Mouse (Mus musculus): ENCODE data around the gene Gm11564.
"Not testable (repeated sequence)": the region's sequence is repeated elsewhere in the genome, so short reads cannot be mapped to it uniquely, and the experiment has no call there.

Gm11564 gene

GRCm38 (mm10) chr11:99815566-99815965 is at the start of gene Gm11564:
TSS of gene Gm11564 (minus strand) at chr11:99815666.
- not testable (repeated sequence) for DNase-seq

- DNase-seq: not testable (repeated sequence)
These were observed 48.7 kb upstream of the Gm11564 start, which contains the start of gene Gm11559 for GRCm38 (mm10) chr11:99864176-99864575. TSS of gene Gm11559 (plus strand) at chr11:99864476.

GRCm38 (mm10) chr11:99858761-99859160 is 43.3 kb upstream of the Gm11564 start:
- no peak for DNase-seq

- DNase-seq: no peak
These were observed 42.2 kb upstream of the Gm11564 start, which contains the start of gene Gm11568 for GRCm38 (mm10) chr11:99857617-99858016. TSS of gene Gm11568 (plus strand) at chr11:99857917.

- peak; percentile 7 for DNase-seq
These were observed 38.7 kb upstream of the Gm11564 start for GRCm38 (mm10) chr11:99854121-99854520.

- no peak for DNase-seq
These were observed 36.0 kb upstream of the Gm11564 start, which contains the start of gene Krtap4-16 for GRCm38 (mm10) chr11:99851508-99851907. TSS of gene Krtap4-16 (minus strand) at chr11:99851608.

- DNase-seq: no peak
These were observed 31.3 kb upstream of the Gm11564 start for GRCm38 (mm10) chr11:99846746-99847145.

- DNase-seq: no peak
These were observed 26.7 kb upstream of the Gm11564 start for GRCm38 (mm10) chr11:99842185-99842584.

GRCm38 (mm10) chr11:99837966-99838365 is 22.5 kb upstream of the Gm11564 start, which contains the start of gene 2300003K06Rik:
TSS of gene 2300003K06Rik (minus strand) at chr11:99838066.
- no peak for DNase-seq

GRCm38 (mm10) chr11:99809792-99810191 is 5.7 kb downstream of the Gm11564 start, which contains the start of gene Krtap4-13:
TSS of gene Krtap4-13 (minus strand) at chr11:99809892.
- not testable (repeated sequence) for DNase-seq

GRCm38 (mm10) chr11:99804346-99804745 is 11.1 kb downstream of the Gm11564 start, which contains the start of gene Gm11554:
TSS of gene Gm11554 (minus strand) at chr11:99804446.
- DNase-seq: not testable (repeated sequence)

- DNase-seq: not testable (repeated sequence)
These were observed 16.6 kb downstream of the Gm11564 start, which contains the start of gene Gm11569 for GRCm38 (mm10) chr11:99798832-99799231. TSS of gene Gm11569 (minus strand) at chr11:99798932.

GRCm38 (mm10) chr11:99793367-99793766 is 22.1 kb downstream of the Gm11564 start, which contains the start of gene Gm11596:
TSS of gene Gm11596 (minus strand) at chr11:99793467.
- DNase-seq: no peak

GRCm38 (mm10) chr11:99784900-99785299 is 30.6 kb downstream of the Gm11564 start, which contains the start of gene Krtap4-9:
TSS of gene Krtap4-9 (plus strand) at chr11:99785200.
- DNase-seq: not testable (repeated sequence)

GRCm38 (mm10) chr11:99780604-99781003 is 34.9 kb downstream of the Gm11564 start, which contains the start of gene Krtap4-8:
TSS of gene Krtap4-8 (minus strand) at chr11:99780704.
- DNase-seq: no peak

GRCm38 (mm10) chr11:99778401-99778800 is 37.1 kb downstream of the Gm11564 start:
- no peak for DNase-seq

GRCm38 (mm10) chr11:99772813-99773212 is 42.7 kb downstream of the Gm11564 start, which contains the start of gene Gm11595:
TSS of gene Gm11595 (minus strand) at chr11:99772913.
- DNase-seq: not testable (repeated sequence)

GRCm38 (mm10) chr11:99768410-99768809 is 47.1 kb downstream of the Gm11564 start:
- DNase-seq: no peak

Measured in right cerebral cortex, postnatal 4 days (tissue).